Mouse (Mus musculus) limb, embryonic 12.5 days (tissue): ENCODE data around the gene Olfr191. TPM values are rescaled to one million over a fixed set of nuclear protein-coding genes. Genes with fewer than 3 reads are reported as not detected.
"Not testable (repeated sequence)": the region's sequence is repeated elsewhere in the genome, so short reads cannot be mapped to it uniquely, and the experiment has no call there.

Source experiments
- ATAC-seq: fragments of 200-750 bp; cut with Nextera tagmentation; 2 replicates; pipeline ENCODE4 v1.8.0; 2017; ENCODE audit warnings: low read depth, moderate TSS enrichment; ENCODE audit not compliant: insufficient number of reproducible peaks, insufficient read depth, low FRiP score, low TSS enrichment
- H3K27ac ChIP-seq: fragments of 300-500 bp; sonication (generic); 2 replicates; pipeline ENCODE4 v1.5.1; 2016; ENCODE audit warnings: mild to moderate bottlenecking, moderate library complexity
- H3K27me3 ChIP-seq: fragments of 300-500 bp; sonication (generic); 2 replicates; pipeline ENCODE4 v1.6.1; 2016; ENCODE audit warnings: mild to moderate bottlenecking, moderate library complexity
- H3K36me3 ChIP-seq: fragments of 300-500 bp; sonication (generic); 2 replicates; pipeline ENCODE4 v1.6.1; 2016; ENCODE audit warnings: mild to moderate bottlenecking, moderate library complexity
- H3K4me1 ChIP-seq: fragments of 300-500 bp; sonication (generic); replicated peaks from 2 replicates; pipeline ENCODE4 v1.6.1; 2016
- H3K4me2 ChIP-seq: fragments of 300-500 bp; sonication (generic); 2 replicates; pipeline ENCODE4 v1.6.1; 2016; ENCODE audit warnings: mild to moderate bottlenecking, moderate library complexity
- H3K4me3 ChIP-seq: fragments of 300-500 bp; sonication (generic); replicated peaks from 2 replicates; pipeline ENCODE4 v1.5.1; 2016; ENCODE audit warnings: mild to moderate bottlenecking
- H3K9ac ChIP-seq: fragments of 300-500 bp; sonication (generic); replicated peaks from 2 replicates; pipeline ENCODE4 v1.6.1; 2016; ENCODE audit warnings: mild to moderate bottlenecking, moderate library complexity
- H3K9me3 ChIP-seq: fragments of 300-500 bp; sonication (generic); 2 replicates; pipeline ENCODE4 v1.6.1; 2016; ENCODE audit warnings: mild to moderate bottlenecking, moderate library complexity
- WGBS: fragments of 180-500 bp; shearing (Covaris S2); methylation state at CpG from one replicate; pipeline ENCODE4 v1.1.7; 2016; 5-methylcytosine and 5-hydroxymethylcytosine counted together
- polyA plus RNA-seq: library from polyadenylated mRNA; unstranded; fragments of >200 nt; fragmentation: Nextera tagmentation; extraction: Ambion mirVana; gene quantifications from 2 replicates; pipeline ENCODE4 v1.2.1, GENCODE M21; 2016

Olfr191 gene
- not detected in 2 replicates for polyA plus RNA-seq

DNA sequence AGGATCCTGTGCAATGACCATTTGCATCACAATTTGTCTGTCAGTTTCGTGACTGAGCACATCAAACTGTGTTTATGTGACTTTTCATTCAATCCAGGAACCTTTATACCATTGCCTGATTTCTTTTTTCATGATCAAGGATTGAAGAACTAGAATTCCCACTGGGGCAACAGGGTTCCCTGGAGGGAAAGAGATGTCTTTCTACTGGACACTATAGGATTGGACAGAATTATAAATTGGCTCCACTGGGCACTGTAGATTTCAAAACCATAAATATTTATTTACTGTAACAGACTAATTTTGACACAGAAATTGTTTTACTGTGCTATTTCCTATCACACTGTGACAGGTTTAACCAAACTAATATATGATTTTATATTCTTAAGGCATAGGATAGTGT, at the start of gene Olfr191:
Gene Olfr191, minus strand, starts transcription at position 101 of the 400 bp plus-strand sequence.
- H3K27me3 ChIP-seq, H3K36me3 ChIP-seq, H3K27ac ChIP-seq, H3K4me3 ChIP-seq, H3K9me3 ChIP-seq, H3K9ac ChIP-seq, H3K4me2 ChIP-seq, ATAC-seq, H3K4me1 ChIP-seq: not testable (repeated sequence)
- WGBS, result 51% methylated on average over 1 of the region's 1 CpGs

DNA sequence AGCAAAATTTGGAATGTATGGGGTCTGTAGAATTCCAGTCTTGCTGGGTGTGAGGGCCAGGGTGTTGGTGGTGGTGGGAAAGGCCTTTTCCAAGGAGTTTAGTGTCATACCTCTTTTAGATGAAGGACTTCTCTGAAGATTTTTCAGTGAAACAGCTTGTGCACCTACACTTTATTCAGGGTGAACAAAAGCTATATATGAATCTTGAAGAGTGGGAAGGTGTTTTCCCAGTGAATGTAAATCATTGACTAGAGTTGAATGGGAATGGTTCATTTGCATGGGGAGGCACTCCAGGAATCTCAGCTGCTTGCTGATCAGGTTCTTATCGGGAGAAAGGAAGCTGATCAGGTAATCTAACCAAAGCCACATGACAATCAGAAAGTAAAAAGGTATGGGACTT, 41.1 kb upstream of the Olfr191 start:
- no peaks in the 10 kb centered on the region for H3K36me3 ChIP-seq
- WGBS, result 84% methylated on average over 1 of the region's 1 CpGs
- H3K9ac ChIP-seq, result no peak overlapping the region
- no peak overlapping the region for H3K4me2 ChIP-seq
- H3K4me1 ChIP-seq, result no peaks in the 10 kb centered on the region
- H3K27me3 ChIP-seq, result no peaks in the 10 kb centered on the region
- no peak overlapping the region for H3K4me3 ChIP-seq
- no peak overlapping the region for H3K27ac ChIP-seq
- H3K9me3 ChIP-seq, result 0 out of 2 replicates have a peak, but pooled peaks cover 4% of the 10 kb centered on the region
- ATAC-seq, result no peak

GRCm38 (mm10) chr16:59120969-59121368, 31.3 kb upstream of the Olfr191 start, which contains the start of gene Olfr194:
TSS of gene Olfr194 (minus strand) at chr16:59121069.
- no peaks in the 10 kb centered on the region for H3K36me3 ChIP-seq
- H3K9ac ChIP-seq, result no peak within 1 kb of the TSS
- no peaks in the 10 kb centered on the region for H3K9me3 ChIP-seq
- ATAC-seq, result no peak
- no peaks in the 10 kb centered on the region for H3K27me3 ChIP-seq
- H3K27ac ChIP-seq, result no peak within 1 kb of the TSS
- no peak within 1 kb of the TSS for H3K4me3 ChIP-seq
- H3K4me1 ChIP-seq, result no peaks in the 10 kb centered on the region
- H3K4me2 ChIP-seq, result no peak within 1 kb of the TSS

DNA sequence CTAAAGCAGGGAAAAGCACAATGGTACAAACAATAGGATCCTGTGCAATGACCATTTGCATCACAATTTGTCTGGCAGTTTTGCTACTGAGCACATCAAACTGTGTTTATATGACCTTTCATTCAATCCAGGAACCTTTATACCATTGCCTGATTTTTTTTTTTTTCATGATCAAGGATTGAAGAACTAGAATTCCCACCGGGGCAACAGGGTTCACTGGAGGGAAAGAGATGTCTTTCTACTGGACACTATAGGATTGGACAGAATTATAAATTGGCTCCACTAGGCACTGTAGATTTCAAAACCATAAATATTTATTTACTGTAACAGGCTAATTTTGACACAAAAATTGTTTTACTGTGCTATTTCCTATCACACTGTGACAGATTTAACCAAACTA, 22.2 kb upstream of the Olfr191 start, which contains the start of gene Olfr193:
Gene Olfr193, minus strand, starts transcription at position 101 of the 400 bp plus-strand sequence.
- H3K9me3 ChIP-seq, result no peaks in the 10 kb centered on the region
- ATAC-seq, result no peak
- 79% methylated on average over 1 of the region's 1 CpGs for WGBS
- H3K27me3 ChIP-seq, result no peaks in the 10 kb centered on the region
- no peak within 1 kb of the TSS for H3K27ac ChIP-seq
- H3K4me2 ChIP-seq, result no peak within 1 kb of the TSS
- H3K36me3 ChIP-seq, result no peaks in the 10 kb centered on the region
- H3K9ac ChIP-seq, result no peak within 1 kb of the TSS
- H3K4me3 ChIP-seq, result no peak within 1 kb of the TSS
- H3K4me1 ChIP-seq, result no peaks in the 10 kb centered on the region

- H3K27ac ChIP-seq, ATAC-seq, H3K27me3 ChIP-seq, H3K4me1 ChIP-seq, H3K9ac ChIP-seq, H3K4me2 ChIP-seq, H3K36me3 ChIP-seq, H3K4me3 ChIP-seq, H3K9me3 ChIP-seq: not testable (repeated sequence)
- 68% methylated on average over 5 of the region's 5 CpGs for WGBS
These were observed 18.9 kb upstream of the Olfr191 start for GRCm38 (mm10) chr16:59108522-59108921.

GRCm38 (mm10) chr16:59105312-59105711, 15.7 kb upstream of the Olfr191 start:
- no peaks in the 10 kb centered on the region for H3K36me3 ChIP-seq
- H3K4me2 ChIP-seq, result no peak overlapping the region
- no peak for ATAC-seq
- H3K27ac ChIP-seq, result no peak overlapping the region
- no peak overlapping the region for H3K4me3 ChIP-seq
- H3K9me3 ChIP-seq, result no peaks in the 10 kb centered on the region
- H3K9ac ChIP-seq, result no peak overlapping the region
- WGBS, result 89% methylated on average over 2 of the region's 2 CpGs
- no peaks in the 10 kb centered on the region for H3K4me1 ChIP-seq
- no peaks in the 10 kb centered on the region for H3K27me3 ChIP-seq

DNA sequence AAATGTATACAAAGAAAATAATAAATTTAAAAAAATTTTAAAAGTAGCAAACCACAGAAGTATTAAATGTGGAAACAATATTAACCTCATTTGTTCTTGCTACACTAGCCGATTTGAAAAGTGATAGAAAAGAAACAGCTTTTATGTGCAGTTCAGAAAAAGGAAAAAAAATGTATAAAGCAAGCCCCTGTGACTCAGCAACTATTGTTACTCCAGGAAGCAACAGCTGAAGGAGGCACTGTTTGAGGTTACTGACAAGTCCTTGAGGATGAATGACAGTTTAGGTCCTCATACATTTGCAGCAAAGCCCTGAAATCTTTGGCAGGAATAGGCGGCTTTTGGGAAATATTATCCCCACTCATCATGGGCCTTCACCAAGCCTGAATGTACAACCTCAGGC, 8.5 kb downstream of the Olfr191 start:
- not testable (repeated sequence) for H3K9ac ChIP-seq, H3K4me2 ChIP-seq, H3K27ac ChIP-seq, H3K36me3 ChIP-seq, ATAC-seq, H3K9me3 ChIP-seq, H3K27me3 ChIP-seq, H3K4me3 ChIP-seq, H3K4me1 ChIP-seq
- 85% methylated on average over 2 of the region's 2 CpGs for WGBS

DNA sequence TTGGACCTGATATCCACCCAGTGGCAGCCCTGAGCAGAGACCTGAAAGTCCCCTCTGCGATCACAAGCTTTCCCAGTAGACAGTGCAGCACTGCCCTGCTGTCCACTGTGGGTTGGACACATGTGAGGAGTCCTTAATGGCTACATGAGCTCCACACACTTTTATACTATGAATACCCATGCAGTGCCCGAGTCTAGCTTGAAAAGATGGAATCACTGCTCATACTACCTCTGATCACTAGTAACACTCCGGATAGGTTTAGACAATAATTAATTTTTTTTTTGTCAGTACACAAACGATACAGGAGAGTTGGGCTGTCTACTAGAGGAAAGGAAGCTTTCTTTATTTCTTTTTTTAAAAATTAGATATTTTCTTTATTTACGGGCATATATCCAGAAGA, 11.7 kb downstream of the Olfr191 start, which contains the start of gene Olfr190:
Gene Olfr190, minus strand, starts transcription at position 101 of the 400 bp plus-strand sequence.
- Histone ChIP-seq H3K9ac (no peak within 1 kb of the TSS), H3K4me3 (no peak within 1 kb of the TSS), H3K36me3 (no peaks in the 10 kb centered on the region), H3K4me2 (no peak within 1 kb of the TSS), H3K4me1 (no peaks in the 10 kb centered on the region), H3K27ac (no peak within 1 kb of the TSS), H3K9me3 (no peaks in the 10 kb centered on the region), H3K27me3 (no peaks in the 10 kb centered on the region)
- ATAC-seq, result no peak
- WGBS, result 81% methylated on average over 5 of the region's 5 CpGs

GRCm38 (mm10) chr16:59073520-59073919, 16.1 kb downstream of the Olfr191 start:
- no peaks in the 10 kb centered on the region for H3K4me1 ChIP-seq
- no peak overlapping the region for H3K4me2 ChIP-seq
- H3K27me3 ChIP-seq, result no peaks in the 10 kb centered on the region
- no peak overlapping the region for H3K9ac ChIP-seq
- H3K9me3 ChIP-seq, result no peaks in the 10 kb centered on the region
- ATAC-seq, result no peak
- no peaks in the 10 kb centered on the region for H3K36me3 ChIP-seq
- H3K4me3 ChIP-seq, result no peak overlapping the region
- no peak overlapping the region for H3K27ac ChIP-seq
- 84% methylated on average over 1 of the region's 1 CpGs for WGBS

DNA sequence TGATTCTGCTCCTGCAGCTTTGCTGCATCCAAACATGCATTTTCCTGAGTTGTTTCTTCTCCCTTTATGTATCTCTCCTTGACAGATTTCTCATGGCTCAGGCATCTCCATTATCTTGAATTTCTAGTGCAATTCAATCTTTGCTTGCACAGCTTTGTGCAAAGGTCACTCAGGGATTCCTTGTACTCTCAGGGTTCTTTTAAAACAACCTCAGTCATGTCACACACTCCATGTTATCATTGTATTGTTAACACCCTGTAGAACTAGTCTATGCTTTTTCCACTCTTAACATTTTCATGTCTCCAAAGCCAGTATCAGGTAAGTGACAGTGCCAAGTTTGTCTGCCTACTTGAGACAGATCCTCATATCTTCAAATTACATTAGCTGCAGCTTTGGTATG, 17.9 kb downstream of the Olfr191 start:
- Histone ChIP-seq H3K36me3 (no peaks in the 10 kb centered on the region), H3K4me2 (no peak overlapping the region)

DNA sequence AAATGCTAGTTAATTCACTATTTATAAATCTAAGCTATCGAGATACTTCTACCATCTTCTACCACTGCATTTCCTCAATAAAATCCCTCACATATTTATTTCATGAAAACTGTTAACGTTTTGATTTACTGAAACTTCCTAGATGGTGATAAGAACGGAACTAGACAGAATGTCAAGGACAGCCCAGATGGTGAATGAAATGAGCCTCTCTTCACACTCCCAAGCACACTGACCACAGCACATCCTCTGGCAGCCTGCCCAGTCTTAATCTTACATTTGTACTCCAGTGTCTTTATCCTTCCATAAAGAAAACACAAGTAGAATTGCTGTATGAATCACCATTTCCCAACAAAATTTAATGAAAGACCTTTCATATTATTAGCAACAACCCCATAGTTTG, 27.2 kb downstream of the Olfr191 start:
- not testable (repeated sequence) for H3K9me3 ChIP-seq, H3K4me1 ChIP-seq, H3K4me2 ChIP-seq, H3K4me3 ChIP-seq, H3K36me3 ChIP-seq, H3K9ac ChIP-seq, ATAC-seq, H3K27me3 ChIP-seq, H3K27ac ChIP-seq
- 80% methylated on average over 3 of the region's 3 CpGs for WGBS

More for the DNA sequence above, 17.9 kb downstream of the Olfr191 start:
- no peaks in the 10 kb centered on the region for H3K4me1 ChIP-seq
- H3K27ac ChIP-seq, result no peak overlapping the region
- no peak overlapping the region for H3K4me3 ChIP-seq
- no peaks in the 10 kb centered on the region for H3K9me3 ChIP-seq
- no peak overlapping the region for H3K9ac ChIP-seq
- no peak for ATAC-seq
- no peaks in the 10 kb centered on the region for H3K27me3 ChIP-seq

- not testable (repeated sequence) for H3K27me3 ChIP-seq, H3K4me1 ChIP-seq, H3K4me2 ChIP-seq, H3K9ac ChIP-seq, H3K9me3 ChIP-seq, H3K27ac ChIP-seq, ATAC-seq, H3K36me3 ChIP-seq, H3K4me3 ChIP-seq
- WGBS, result 91% methylated on average over 2 of the region's 2 CpGs
These were observed 40.3 kb downstream of the Olfr191 start for GRCm38 (mm10) chr16:59049286-59049685.
